Mouse (Mus musculus): ENCODE results near the gene Nup50.

Gene Nup50

DNA sequence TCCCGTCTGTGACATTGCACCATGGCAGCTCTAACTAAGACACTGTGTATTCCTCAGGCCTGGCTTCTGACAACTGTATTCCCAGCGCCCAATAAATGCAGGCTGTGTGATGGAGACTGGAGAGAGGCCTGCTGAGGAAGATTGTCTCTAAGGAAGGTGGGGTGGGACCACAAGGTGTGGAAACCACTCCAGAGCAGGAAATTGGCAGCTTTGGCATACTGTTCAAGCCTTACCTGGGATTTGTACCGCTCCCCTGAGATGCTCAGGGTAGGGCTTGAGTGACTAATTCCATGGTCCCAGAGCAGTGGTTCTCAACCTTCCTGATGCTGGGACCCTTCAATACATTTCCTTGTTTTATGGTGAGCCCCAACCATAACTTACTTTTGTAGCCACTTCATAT, 65.9 kb downstream of the Nup50 start:
- DNase-seq (ENCODE audit: low spot score in 2 of 2) = no peak

DNA sequence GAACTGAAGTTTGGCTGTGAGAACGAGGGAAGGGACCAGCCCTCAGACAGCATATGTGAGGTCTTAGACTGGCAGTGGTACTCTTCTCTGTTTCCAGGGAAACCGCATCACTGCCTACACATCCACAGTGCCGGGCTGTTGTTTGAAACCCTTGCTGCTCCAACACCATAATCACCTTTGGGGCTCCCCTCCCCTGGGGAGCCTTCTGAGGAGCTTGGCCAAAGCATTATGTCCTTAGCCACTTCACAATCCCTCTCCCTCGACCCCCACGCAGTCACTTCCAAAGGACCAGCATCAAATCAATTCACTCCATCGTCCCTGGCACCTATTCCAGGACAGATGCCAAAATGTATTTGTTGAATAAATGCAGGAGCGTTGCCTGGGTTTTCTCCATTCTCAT, 66.6 kb downstream of the Nup50 start:
- no peak for DNase-seq (ENCODE audit: low spot score in 2 of 2)
